Mouse (Mus musculus): ENCODE data around the gene Arhgef3. TPM values are rescaled to one million over a fixed set of nuclear protein-coding genes. Genes with fewer than 3 reads are reported as not detected.

The Arhgef3 gene
- polyA plus RNA-seq, 1 experiment from 2014 or later = 6.4 TPM

DNA sequence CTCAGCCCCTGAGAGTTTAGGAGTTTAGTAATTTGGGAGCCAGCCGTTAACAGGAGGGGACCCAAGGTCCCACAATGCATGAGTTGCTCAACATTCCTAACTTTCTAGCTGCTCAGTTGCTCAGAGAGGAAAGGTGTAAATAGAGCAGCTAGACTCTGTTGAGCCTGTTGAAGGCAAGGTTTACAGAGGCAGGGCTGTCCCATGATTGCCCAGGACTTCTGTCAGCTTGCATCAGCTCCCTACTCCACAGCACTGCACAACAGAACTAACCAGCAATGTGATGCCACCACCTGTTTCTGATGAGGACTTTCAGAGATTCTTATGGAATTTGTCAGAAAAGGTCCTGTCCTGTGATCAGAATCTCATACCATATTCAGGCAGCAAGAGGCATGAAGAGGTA, 197.7 kb downstream of the Arhgef3 start:
- no peak overlapping the region for H3K27ac ChIP-seq (ENCODE audit: low read depth, low read length)
- ATAC-seq (replicated peaks; ENCODE audit: low FRiP score) (no peak), DNase-seq (ENCODE audit: low spot score) (no peak)
- H3K4me2 ChIP-seq = no peak overlapping the region
- H3K4me1 ChIP-seq (replicated peaks; ENCODE audit: control insufficient read depth, insufficient read depth, low read length) = no peaks in the 10 kb centered on the region
- H3K9ac ChIP-seq (ENCODE audit: low read depth, low read length) = no peak overlapping the region
- H3K4me3 ChIP-seq (ENCODE audit: low read depth, low read length) = no peak overlapping the region
- 74% methylated on average over 1 of the region's 1 CpGs for WGBS
- no peaks in the 10 kb centered on the region for H3K9me3 ChIP-seq (ENCODE audit: control insufficient read depth, low read length)
- no peaks in the 10 kb centered on the region for H3K36me3 ChIP-seq (ENCODE audit: control insufficient read depth, insufficient read depth, low read length)
- no peaks in the 10 kb centered on the region for H3K27me3 ChIP-seq (replicated peaks; ENCODE audit: control insufficient read depth, insufficient read depth, low read length)

GRCm38 (mm10) chr14:27315737-27316136, 201.0 kb downstream of the Arhgef3 start:
- WGBS = 81% methylated on average over 6 of the region's 6 CpGs
- no peak overlapping the region for H3K9ac ChIP-seq (ENCODE audit: low read depth, low read length)
- H3K4me1 ChIP-seq (replicated peaks; ENCODE audit: control insufficient read depth, insufficient read depth, low read length) = no peaks in the 10 kb centered on the region
- H3K27me3 ChIP-seq (replicated peaks; ENCODE audit: control insufficient read depth, insufficient read depth, low read length) = no peaks in the 10 kb centered on the region
- no peaks in the 10 kb centered on the region for H3K36me3 ChIP-seq (ENCODE audit: control insufficient read depth, insufficient read depth, low read length)
- no peak for ATAC-seq (replicated peaks; ENCODE audit: low FRiP score)
- no peak overlapping the region for H3K27ac ChIP-seq (ENCODE audit: low read depth, low read length)
- no peak overlapping the region for H3K4me2 ChIP-seq
- no peak overlapping the region for H3K4me3 ChIP-seq (ENCODE audit: low read depth, low read length)
- DNase-seq (ENCODE audit: low spot score) = no peak
- H3K9me3 ChIP-seq (ENCODE audit: control insufficient read depth, low read length) = no peaks in the 10 kb centered on the region

DNA sequence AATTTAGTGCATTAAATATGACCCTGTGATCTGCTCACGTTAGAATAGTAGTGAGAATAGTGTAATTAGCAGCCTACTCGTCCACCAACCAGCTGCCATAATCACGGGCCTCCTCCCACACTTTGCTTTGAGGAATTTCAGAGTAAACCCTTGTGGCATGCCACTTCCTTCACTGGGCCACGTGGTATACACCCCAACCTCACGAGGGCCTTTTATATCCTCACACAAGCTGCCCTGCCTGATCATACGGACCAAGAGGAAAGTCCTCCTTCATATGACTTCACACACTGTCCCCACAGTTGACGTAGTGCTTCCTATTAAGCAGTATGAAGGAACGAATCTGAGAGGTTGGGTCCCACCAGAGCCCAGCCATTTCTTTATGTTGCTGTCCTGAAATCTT, 202.4 kb downstream of the Arhgef3 start:
- no peak for ATAC-seq (replicated peaks; ENCODE audit: low FRiP score)
- WGBS = 60% methylated on average over 8 of the region's 8 CpGs
- DNase-seq (ENCODE audit: low spot score) = no peak
- Histone ChIP-seq H3K36me3 (ENCODE audit: control insufficient read depth, insufficient read depth, low read length) (no peaks in the 10 kb centered on the region), H3K9me3 (ENCODE audit: control insufficient read depth, low read length) (no peaks in the 10 kb centered on the region), H3K27me3 (replicated peaks; ENCODE audit: control insufficient read depth, insufficient read depth, low read length) (no peaks in the 10 kb centered on the region), H3K9ac (ENCODE audit: low read depth, low read length) (no peak overlapping the region), H3K27ac (ENCODE audit: low read depth, low read length) (no peak overlapping the region), H3K4me1 (replicated peaks; ENCODE audit: control insufficient read depth, insufficient read depth, low read length) (no peaks in the 10 kb centered on the region), H3K4me2 (no peak overlapping the region), H3K4me3 (ENCODE audit: low read depth, low read length) (no peak overlapping the region)

GRCm38 (mm10) chr14:27319386-27319785, 204.7 kb downstream of the Arhgef3 start:
- DNase-seq (ENCODE audit: low spot score) = no peak
- Histone ChIP-seq H3K4me3 (ENCODE audit: low read depth, low read length) (no peak overlapping the region), H3K27me3 (replicated peaks; ENCODE audit: control insufficient read depth, insufficient read depth, low read length) (no peaks in the 10 kb centered on the region), H3K9ac (ENCODE audit: low read depth, low read length) (no peak overlapping the region), H3K4me2 (no peak overlapping the region), H3K36me3 (ENCODE audit: control insufficient read depth, insufficient read depth, low read length) (no peaks in the 10 kb centered on the region), H3K27ac (ENCODE audit: low read depth, low read length) (no peak overlapping the region), H3K9me3 (ENCODE audit: control insufficient read depth, low read length) (no peaks in the 10 kb centered on the region), H3K4me1 (replicated peaks; ENCODE audit: control insufficient read depth, insufficient read depth, low read length) (no peaks in the 10 kb centered on the region)
- ATAC-seq (replicated peaks; ENCODE audit: low FRiP score) = no peak
- 76% methylated on average over 7 of the region's 7 CpGs for WGBS

- ATAC-seq (replicated peaks; ENCODE audit: low FRiP score) = no peak; the same call in 1 of the 2 replicates
- no peak overlapping the region for H3K4me2 ChIP-seq
- no peak overlapping the region for H3K9ac ChIP-seq (ENCODE audit: low read depth, low read length)
- no peaks in the 10 kb centered on the region for H3K9me3 ChIP-seq (ENCODE audit: control insufficient read depth, low read length)
- H3K4me3 ChIP-seq (ENCODE audit: low read depth, low read length) = no peak overlapping the region
- no peak for DNase-seq (ENCODE audit: low spot score)
- WGBS = 70% methylated on average over 4 of the region's 4 CpGs
- no peaks in the 10 kb centered on the region for H3K36me3 ChIP-seq (ENCODE audit: control insufficient read depth, insufficient read depth, low read length)
- H3K27me3 ChIP-seq (replicated peaks; ENCODE audit: control insufficient read depth, insufficient read depth, low read length) = no peaks in the 10 kb centered on the region
- H3K4me1 ChIP-seq (replicated peaks; ENCODE audit: control insufficient read depth, insufficient read depth, low read length) = no peaks in the 10 kb centered on the region
- H3K27ac ChIP-seq (ENCODE audit: low read depth, low read length) = no peak overlapping the region
Observed at GRCm38 (mm10) chr14:27322041-27322440, 207.3 kb downstream of the Arhgef3 start.

- 80% methylated on average over 7 of the region's 7 CpGs for WGBS
- no peak overlapping the region for H3K27ac ChIP-seq (ENCODE audit: low read depth, low read length)
- ATAC-seq (replicated peaks; ENCODE audit: low FRiP score) (no peak), DNase-seq (ENCODE audit: low spot score) (no peak)
- H3K4me1 ChIP-seq (replicated peaks; ENCODE audit: control insufficient read depth, insufficient read depth, low read length) = no peaks in the 10 kb centered on the region
- H3K9me3 ChIP-seq (ENCODE audit: control insufficient read depth, low read length) = no peaks in the 10 kb centered on the region
- no peak overlapping the region for H3K4me2 ChIP-seq
- no peak overlapping the region for H3K9ac ChIP-seq (ENCODE audit: low read depth, low read length)
- H3K27me3 ChIP-seq (replicated peaks; ENCODE audit: control insufficient read depth, insufficient read depth, low read length) = no peaks in the 10 kb centered on the region
- no peaks in the 10 kb centered on the region for H3K36me3 ChIP-seq (ENCODE audit: control insufficient read depth, insufficient read depth, low read length)
- H3K4me3 ChIP-seq (ENCODE audit: low read depth, low read length) = no peak overlapping the region
Observed at GRCm38 (mm10) chr14:27324689-27325088, 210.0 kb downstream of the Arhgef3 start.

GRCm38 (mm10) chr14:27325537-27325936, 210.8 kb downstream of the Arhgef3 start:
- no peak for ATAC-seq (replicated peaks; ENCODE audit: low FRiP score)
- 72% methylated on average over 6 of the region's 6 CpGs for WGBS

GRCm38 (mm10) chr14:27327862-27328261, 213.2 kb downstream of the Arhgef3 start:
- DNase-seq (ENCODE audit: low spot score) = no peak
- no peak overlapping the region for H3K27ac ChIP-seq (ENCODE audit: low read depth, low read length)
- H3K9me3 ChIP-seq (ENCODE audit: control insufficient read depth, low read length) = no peaks in the 10 kb centered on the region
- no peak overlapping the region for H3K4me2 ChIP-seq
- H3K4me1 ChIP-seq (replicated peaks; ENCODE audit: control insufficient read depth, insufficient read depth, low read length) = no peaks in the 10 kb centered on the region
- no peak overlapping the region for H3K9ac ChIP-seq (ENCODE audit: low read depth, low read length)
- H3K4me3 ChIP-seq (ENCODE audit: low read depth, low read length) = no peak overlapping the region
- H3K27me3 ChIP-seq (replicated peaks; ENCODE audit: control insufficient read depth, insufficient read depth, low read length) = no peaks in the 10 kb centered on the region
- WGBS = 50% methylated on average over 3 of the region's 3 CpGs
- no peaks in the 10 kb centered on the region for H3K36me3 ChIP-seq (ENCODE audit: control insufficient read depth, insufficient read depth, low read length)
- ATAC-seq (replicated peaks; ENCODE audit: low FRiP score) = no peak

More at GRCm38 (mm10) chr14:27325537-27325936, 210.8 kb downstream of the Arhgef3 start:
- Histone ChIP-seq H3K27ac (ENCODE audit: low read depth, low read length) (no peak overlapping the region), H3K4me3 (ENCODE audit: low read depth, low read length) (no peak overlapping the region), H3K27me3 (replicated peaks; ENCODE audit: control insufficient read depth, insufficient read depth, low read length) (no peaks in the 10 kb centered on the region), H3K36me3 (ENCODE audit: control insufficient read depth, insufficient read depth, low read length) (no peaks in the 10 kb centered on the region), H3K9me3 (ENCODE audit: control insufficient read depth, low read length) (no peaks in the 10 kb centered on the region), H3K9ac (ENCODE audit: low read depth, low read length) (no peak overlapping the region), H3K4me2 (no peak overlapping the region), H3K4me1 (replicated peaks; ENCODE audit: control insufficient read depth, insufficient read depth, low read length) (no peaks in the 10 kb centered on the region)
- DNase-seq (ENCODE audit: low spot score) = no peak

DNA sequence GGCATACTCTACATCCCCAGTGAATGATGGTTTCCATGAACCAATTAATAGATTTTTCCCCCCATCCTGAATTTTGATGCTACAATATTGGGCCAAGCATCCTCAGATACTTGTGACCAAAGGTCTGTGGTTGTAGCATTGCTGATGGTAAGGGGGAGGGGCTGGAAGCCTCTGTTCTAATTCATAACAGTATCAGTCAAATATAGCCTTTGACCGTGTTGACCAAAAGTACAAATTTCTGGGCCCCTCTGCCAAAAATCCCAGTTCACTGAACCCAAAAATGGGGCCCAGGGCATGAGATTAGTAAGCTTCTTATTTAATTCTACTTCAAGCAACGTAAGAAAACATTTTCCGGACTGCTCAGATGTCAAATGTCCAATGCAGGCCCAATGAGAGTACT, 214.3 kb downstream of the Arhgef3 start:
- Histone ChIP-seq H3K27ac (ENCODE audit: low read depth, low read length) (no peak overlapping the region), H3K9me3 (ENCODE audit: control insufficient read depth, low read length) (no peaks in the 10 kb centered on the region), H3K36me3 (ENCODE audit: control insufficient read depth, insufficient read depth, low read length) (no peaks in the 10 kb centered on the region), H3K27me3 (replicated peaks; ENCODE audit: control insufficient read depth, insufficient read depth, low read length) (no peaks in the 10 kb centered on the region), H3K4me1 (replicated peaks; ENCODE audit: control insufficient read depth, insufficient read depth, low read length) (no peaks in the 10 kb centered on the region), H3K4me2 (no peak overlapping the region), H3K9ac (ENCODE audit: low read depth, low read length) (no peak overlapping the region), H3K4me3 (ENCODE audit: low read depth, low read length) (no peak overlapping the region)
- DNase-seq (ENCODE audit: low spot score) = no peak
- no peak for ATAC-seq (replicated peaks; ENCODE audit: low FRiP score)
- 88% methylated on average over 3 of the region's 3 CpGs for WGBS
